Mouse (Mus musculus): ENCODE measurements at regions not wholly inside any gene's neighbourhood (a gene's known extent, or its start where the extent isn't known, plus 50 kb on each side); places are given as distances from the start of the nearest gene placed in this dataset.

- no peak for DNase-seq (ENCODE audit: low read depth, low spot score)
Observed at GRCm38 (mm10) chr15:11479166-11479944, 79.9 kb upstream of the Tars start.

DNA sequence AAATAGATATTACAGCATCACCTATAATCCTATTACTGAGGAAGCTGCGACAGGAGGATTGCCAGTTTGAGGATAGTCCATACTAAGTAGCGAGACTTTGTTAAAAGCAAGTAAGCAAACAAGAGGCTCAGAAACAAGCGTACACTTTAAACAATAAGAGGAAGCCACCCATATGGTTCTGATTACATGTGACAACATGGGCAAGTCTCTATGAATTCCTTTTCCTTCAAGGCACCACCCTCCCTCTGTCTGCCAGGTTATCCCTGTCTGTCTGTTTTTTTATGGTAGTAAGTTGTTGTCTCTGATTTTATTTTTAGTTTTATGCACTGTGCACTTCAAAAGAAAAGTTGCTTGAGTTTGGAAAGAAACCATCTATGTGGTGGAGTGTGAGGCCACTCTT is 76.8 kb upstream of the Tars start:
- DNase-seq (ENCODE audit: low read depth, low spot score): no peak

- DNase-seq (ENCODE audit: low read depth, low spot score): no peak
Observed at GRCm38 (mm10) chr15:11463341-11463740, 63.9 kb upstream of the Tars start.

- peak; percentile 93 for DNase-seq (ENCODE audit: low read depth, low spot score)
Observed at GRCm38 (mm10) chr15:11461575-11461974, 62.1 kb upstream of the Tars start.

DNA sequence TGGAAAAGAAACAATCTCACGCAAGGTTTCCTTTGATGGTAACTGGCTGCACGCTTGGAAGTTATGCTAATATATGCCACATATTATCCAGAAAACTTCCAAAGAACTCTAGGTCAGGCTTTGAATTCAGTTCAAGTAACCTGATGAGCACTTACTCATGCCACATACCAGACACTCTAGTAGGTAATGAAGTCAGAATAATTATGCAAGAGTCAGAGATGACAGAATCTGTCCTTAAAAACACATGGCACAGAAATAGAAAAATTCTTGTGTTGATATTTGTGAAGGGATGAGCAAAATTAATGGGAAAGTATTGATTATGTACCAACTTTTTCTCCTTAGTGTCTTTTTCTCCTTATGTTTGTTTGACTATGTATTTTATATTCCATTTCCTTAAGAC is 59.8 kb upstream of the Tars start:
- DNase-seq (ENCODE audit: low read depth, low spot score): no peak

- no peak for DNase-seq (ENCODE audit: low read depth, low spot score)
Observed at GRCm38 (mm10) chr15:11457278-11457677, 57.8 kb upstream of the Tars start.

- DNase-seq (ENCODE audit: low read depth, low spot score): no peak
Observed at GRCm38 (mm10) chr15:11455982-11456381, 56.5 kb upstream of the Tars start.

DNA sequence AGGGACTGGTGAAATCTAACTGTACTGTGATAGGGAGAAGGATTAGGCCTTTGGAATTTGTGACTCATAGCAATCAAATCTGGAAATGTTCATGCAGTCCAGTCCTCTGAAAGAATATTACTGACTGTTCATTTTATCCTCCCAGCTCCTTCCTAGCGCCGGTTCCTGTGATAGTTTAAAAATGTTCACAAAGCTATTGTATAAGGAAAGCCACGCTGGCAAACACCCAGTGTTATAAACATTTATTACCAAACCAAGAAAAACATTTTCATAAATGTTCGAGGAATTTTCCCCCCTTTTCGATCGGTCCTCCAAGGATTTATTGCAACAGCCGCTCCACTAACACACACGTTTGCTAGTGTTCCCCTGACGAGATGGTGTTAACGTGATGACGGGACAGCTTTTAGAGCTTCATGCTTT is 55.9 kb upstream of the Tars start:
- no peak for DNase-seq (ENCODE audit: low read depth, low spot score)

GRCm38 (mm10) chr15:11453997-11454396 is 54.5 kb upstream of the Tars start:
- DNase-seq (ENCODE audit: low read depth, low spot score): no peak

DNA sequence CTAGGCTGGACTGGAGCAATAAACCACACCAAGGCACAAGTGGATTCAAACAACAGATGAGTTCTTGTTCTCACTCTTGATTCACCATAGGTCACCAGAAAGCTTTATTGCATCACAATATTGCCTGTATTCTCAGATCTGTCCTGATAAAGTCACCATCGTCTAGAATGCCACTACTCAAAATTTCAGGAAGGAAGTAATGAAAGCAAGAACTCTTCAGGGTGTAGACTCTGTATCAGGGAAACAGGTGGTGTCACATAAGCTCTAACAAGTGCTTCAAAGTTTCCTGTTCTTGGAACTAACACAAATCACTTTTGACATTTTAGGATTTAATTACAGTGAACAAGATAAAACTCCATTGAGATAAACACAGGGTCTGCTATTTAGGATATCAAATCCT is 52.2 kb upstream of the Tars start:
- DNase-seq (ENCODE audit: low read depth, low spot score): no peak
